Mouse (Mus musculus) MEL (cell line): Measurements from ENCODE around the gene Trib3. TPM values are rescaled to one million over a fixed set of nuclear protein-coding genes. Genes with fewer than 3 reads are reported as not detected.

ENCODE experiments used
- DNase-seq: peaks from one replicate; pipeline ENCODE4 v3.0.0; 2011; ENCODE audit warnings: low read depth, low spot score
- H3K27ac ChIP-seq: 2 replicates; pipeline ENCODE4 v1.5.1; 2012; ENCODE audit warnings: low read depth, mild to moderate bottlenecking, control low read depth, low read length, moderate library complexity; ENCODE audit not compliant: control insufficient read depth
- H3K27me3 ChIP-seq, 2 experiments: fragments of 150-350 bp in 1 of 2; sonication (generic) in 1 of 2; 2 replicates each; pipeline ENCODE4 v1.6.1; 2012; ENCODE audit warnings: low read length in 2 of 2, mild to moderate bottlenecking in 2 of 2, improper control_type of control experiment in 1 of 2, moderate library complexity in 1 of 2; ENCODE audit not compliant: insufficient read depth in 2 of 2, control insufficient read depth in 1 of 2
- H3K36me3 ChIP-seq, 2 experiments: 2 replicates each; pipeline ENCODE4 v1.6.1; 2012 to 2014; ENCODE audit warnings: low read length in 2 of 2, improper control_type of control experiment in 1 of 2, inconsistent platforms in 1 of 2, mild to moderate bottlenecking in 1 of 2; ENCODE audit not compliant: insufficient read depth in 2 of 2, control insufficient read depth in 1 of 2
- H3K4me1 ChIP-seq, 2 experiments: fragments of 150-350 bp in 1 of 2; sonication (generic) in 1 of 2; 2 replicates each; pipeline ENCODE4 v1.6.1; 2012; ENCODE audit warnings: low read length in 2 of 2, improper control_type of control experiment in 1 of 2, mild to moderate bottlenecking in 1 of 2; ENCODE audit not compliant: insufficient read depth in 2 of 2, control insufficient read depth in 1 of 2
- H3K4me3 ChIP-seq, 2 experiments: fragments of 150-350 bp in 1 of 2; sonication (generic) in 1 of 2; 2 replicates each; pipeline ENCODE4 v1.5.1; 2012; ENCODE audit warnings: low read depth in 2 of 2, low read length in 2 of 2, mild to moderate bottlenecking in 2 of 2, moderate library complexity in 2 of 2, control low read depth in 1 of 2, improper control_type of control experiment in 1 of 2; ENCODE audit not compliant: control insufficient read depth in 1 of 2, insufficient read depth in 1 of 2
- H3K79me2 ChIP-seq: 2 replicates; pipeline ENCODE4 v1.6.1; 2012; ENCODE audit warnings: mild to moderate bottlenecking, low read length, moderate library complexity; ENCODE audit not compliant: control insufficient read depth, poor library complexity, insufficient read depth
- H3K9ac ChIP-seq: 2 replicates; pipeline ENCODE4 v1.6.1; 2012; ENCODE audit warnings: low read depth, mild to moderate bottlenecking, control low read depth, low read length, moderate library complexity; ENCODE audit not compliant: control insufficient read depth, poor library complexity, severe bottlenecking
- H3K9me3 ChIP-seq: fragments of 150-350 bp; sonication (generic); replicated peaks from 2 replicates; pipeline ENCODE4 v1.6.1; 2012; ENCODE audit warnings: mild to moderate bottlenecking, low read length, improper control_type of control experiment, moderate library complexity; ENCODE audit not compliant: insufficient read depth
- E2F4 ChIP-seq: IDR thresholded peaks from 2 replicates; pipeline ENCODE4 v1.6.1; 2011; ENCODE audit warnings: low read depth, low read length, improper control_type of control experiment, borderline replicate concordance
- ELF1 ChIP-seq: IDR thresholded peaks from 2 replicates; pipeline ENCODE4 v1.6.1; 2014; ENCODE audit warnings: low read depth, mild to moderate bottlenecking, inconsistent platforms, low read length, improper control_type of control experiment, moderate library complexity
- EP300 ChIP-seq, 2 experiments: IDR thresholded peaks; 2 replicates each; pipeline ENCODE4 v1.6.1; 2011; ENCODE audit warnings: improper control_type of control experiment in 2 of 2, low read length in 2 of 2, low read depth in 1 of 2, mild to moderate bottlenecking in 1 of 2
- ETS1 ChIP-seq: IDR thresholded peaks from 2 replicates; pipeline ENCODE4 v1.6.1; 2012; ENCODE audit warnings: low read depth, mild to moderate bottlenecking, inconsistent platforms, low read length, improper control_type of control experiment, moderate library complexity
- GABPA ChIP-seq: IDR thresholded peaks from 2 replicates; pipeline ENCODE4 v1.6.1; 2012; ENCODE audit warnings: low read depth, mild to moderate bottlenecking, inconsistent platforms, low read length, improper control_type of control experiment, moderate library complexity
- GATA1 ChIP-seq: IDR thresholded peaks from 2 replicates; pipeline ENCODE4 v1.6.1; 2011; ENCODE audit warnings: low read depth, low read length, improper control_type of control experiment
- HCFC1 ChIP-seq: IDR thresholded peaks from 2 replicates; pipeline ENCODE4 v1.6.1; 2012; ENCODE audit warnings: low read depth, mild to moderate bottlenecking, inconsistent platforms, low read length, improper control_type of control experiment, moderate library complexity
- MAFK ChIP-seq: IDR thresholded peaks from 2 replicates; pipeline ENCODE4 v1.6.1; 2011; ENCODE audit warnings: low read depth, mild to moderate bottlenecking, low read length, improper control_type of control experiment, borderline replicate concordance
- MAX ChIP-seq: IDR thresholded peaks from 2 replicates; pipeline ENCODE4 v1.6.1; 2011; ENCODE audit warnings: low read length, improper control_type of control experiment
- MAZ ChIP-seq: IDR thresholded peaks from 2 replicates; pipeline ENCODE4 v1.6.1; 2012; ENCODE audit warnings: low read depth, mild to moderate bottlenecking, inconsistent platforms, low read length, improper control_type of control experiment
- MXI1 ChIP-seq: IDR thresholded peaks from 2 replicates; pipeline ENCODE4 v1.6.1; 2011; ENCODE audit warnings: mild to moderate bottlenecking, low read depth, low read length, improper control_type of control experiment
- MYB ChIP-seq: IDR thresholded peaks from 2 replicates; pipeline ENCODE4 v1.6.1; 2011; ENCODE audit warnings: mild to moderate bottlenecking, low read depth, low read length, improper control_type of control experiment
- MYC ChIP-seq: IDR thresholded peaks from 2 replicates; pipeline ENCODE4 v1.6.1; 2011; ENCODE audit warnings: low read depth, mild to moderate bottlenecking, low read length, improper control_type of control experiment, moderate library complexity
- NRF1 ChIP-seq: IDR thresholded peaks from 2 replicates; pipeline ENCODE4 v1.6.1; 2014; ENCODE audit warnings: low read depth, mild to moderate bottlenecking, inconsistent platforms, low read length, improper control_type of control experiment, moderate library complexity; ENCODE audit not compliant: poor library complexity, insufficient read depth, severe bottlenecking
- POLR2AphosphoS2 ChIP-seq: IDR thresholded peaks from 2 replicates; pipeline ENCODE4 v1.6.1; 2011; ENCODE audit warnings: low read length, improper control_type of control experiment
- POLR2AphosphoS5 ChIP-seq: IDR thresholded peaks from 2 replicates; pipeline ENCODE4 v1.6.1; 2012; ENCODE audit warnings: low read depth, borderline replicate concordance, mild to moderate bottlenecking, inconsistent platforms, low read length, moderate library complexity, mixed read lengths
- RCOR1 ChIP-seq: IDR thresholded peaks from 2 replicates; pipeline ENCODE4 v1.6.1; 2012; ENCODE audit warnings: low read depth, mild to moderate bottlenecking, inconsistent platforms, low read length, improper control_type of control experiment
- TCF12 ChIP-seq: IDR thresholded peaks from 2 replicates; pipeline ENCODE4 v1.6.1; 2014; ENCODE audit warnings: low read depth, mild to moderate bottlenecking, inconsistent platforms, low read length, improper control_type of control experiment, moderate library complexity
- UBTF ChIP-seq: IDR thresholded peaks from 2 replicates; pipeline ENCODE4 v1.6.1; 2012; ENCODE audit warnings: low read depth, mild to moderate bottlenecking, inconsistent platforms, low read length, improper control_type of control experiment, moderate library complexity, borderline replicate concordance; ENCODE audit not compliant: insufficient read depth
- ZC3H11A ChIP-seq: IDR thresholded peaks from 2 replicates; pipeline ENCODE4 v1.6.1; 2012; ENCODE audit warnings: low read depth, mild to moderate bottlenecking, inconsistent platforms, low read length, improper control_type of control experiment
- ZKSCAN1 ChIP-seq: IDR thresholded peaks from 2 replicates; pipeline ENCODE4 v1.6.1; 2012; ENCODE audit warnings: low read depth, mild to moderate bottlenecking, inconsistent platforms, low read length, improper control_type of control experiment, moderate library complexity
- ZMIZ1 ChIP-seq: IDR thresholded peaks from 2 replicates; pipeline ENCODE4 v1.6.1; 2012; ENCODE audit warnings: low read depth, mild to moderate bottlenecking, inconsistent platforms, low read length, improper control_type of control experiment, moderate library complexity
- polyA plus RNA-seq, 2 experiments: library from polyadenylated mRNA; stranded (reverse) in 1 of 2; unstranded in 1 of 2; fragments of >175 nt in 1 of 2; fragments of >200 nt in 1 of 2; gene quantifications; 2 replicates each; pipeline versions ENCODE4 v1.2.1 to v1.2.4; 2012; ENCODE audit warnings: low replicate concordance in 2 of 2, low read depth in 1 of 2; ENCODE audit not compliant: insufficient read length in 2 of 2, insufficient read depth in 1 of 2, missing spikeins in 1 of 2
- total RNA-seq: library from RNA; depleted of rRNA; stranded (reverse); fragments of 300-350 nt; gene quantifications from 2 replicates; pipeline ENCODE4 v1.2.3, GENCODE M21; 2012

Gene Trib3
- total and polyA plus RNA-seq, 3 experiments: 6.1 to 34.9 TPM; not detected in 1

DNA sequence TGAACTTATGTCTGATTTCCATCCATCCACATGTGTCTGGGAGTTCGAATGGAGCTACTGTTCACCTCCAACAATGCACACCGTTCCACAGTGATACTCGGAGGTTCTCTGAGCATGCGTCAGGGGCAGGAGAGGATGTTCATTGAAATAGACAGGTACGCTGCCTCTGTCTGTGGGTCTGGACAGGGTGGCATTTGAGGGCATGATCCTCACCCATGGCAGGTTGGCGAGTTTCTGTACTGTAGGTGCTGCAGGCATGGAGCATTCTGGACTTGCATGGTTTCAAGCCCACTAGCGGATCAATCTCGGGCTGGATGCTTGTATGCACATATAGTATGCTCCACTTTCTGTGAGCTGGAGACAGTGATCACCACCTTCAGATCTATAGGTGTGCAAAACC is 17.4 kb upstream of the Trib3 start:
- DNase-seq: no peak
- no peaks in the 10 kb centered on the region for H3K9me3 ChIP-seq
- H3K4me3 ChIP-seq: no peak overlapping the region
- no peak overlapping the region for H3K27ac ChIP-seq
- H3K9ac ChIP-seq: no peak overlapping the region
- TF ChIP-seq MAZ (no peak), UBTF (no peak), ZMIZ1 (no peak), ELF1 (no peak), GABPA (no peak), RCOR1 (no peak), MAFK (no peak), E2F4 (no peak), POLR2AphosphoS5 (no peak), ETS1 (no peak), MAX (no peak), TCF12 (no peak), POLR2AphosphoS2 (no peak)
- no peaks in the 10 kb centered on the region for H3K79me2 ChIP-seq
- H3K36me3 ChIP-seq: no peaks in the 10 kb centered on the region
- no peaks in the 10 kb centered on the region for H3K27me3 ChIP-seq
- H3K4me1 ChIP-seq: peaks cover 0 to 4% of the 10 kb centered on the region in 2 experiments; a peak in 3 of 4 replicates

DNA sequence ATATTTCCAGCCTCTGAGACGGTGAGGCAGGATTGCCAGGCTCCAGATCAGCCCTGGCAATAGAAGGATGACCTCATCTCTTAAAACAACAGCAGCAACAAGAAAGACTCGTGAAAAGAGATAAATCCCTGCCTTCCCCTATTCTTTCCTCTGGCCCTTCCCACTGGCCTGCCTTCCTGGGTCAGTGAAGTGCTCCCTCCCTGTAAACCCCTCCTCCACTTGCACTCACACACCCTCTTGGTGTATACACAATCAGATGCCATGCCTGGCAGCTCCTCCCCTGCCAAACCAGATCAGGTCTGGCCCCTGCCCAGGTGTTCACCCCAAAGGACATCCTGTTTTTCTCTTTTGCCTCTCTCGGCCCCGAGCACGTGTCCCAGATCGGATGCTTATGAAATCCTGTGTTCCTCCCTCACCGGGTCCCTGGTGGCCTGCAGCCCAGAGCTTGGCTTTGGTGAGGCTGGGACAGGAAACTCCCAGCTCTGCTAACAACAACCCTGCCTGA is 16.5 kb upstream of the Trib3 start:
- Histone ChIP-seq H3K27me3 (no peaks in the 10 kb centered on the region), H3K27ac (no peak overlapping the region), H3K79me2 (no peaks in the 10 kb centered on the region)
- DNase-seq: no peak
- no peak for TF ChIP-seq MAFK
- no peak for TF ChIP-seq MYB
- TF ChIP-seq GATA1: no peak
- no peak for TF ChIP-seq MAX
- no peak for TF ChIP-seq MYC
- TF ChIP-seq MAZ: no peak
- no peak for TF ChIP-seq ZMIZ1
- TF ChIP-seq HCFC1: no peak
- TF ChIP-seq NRF1: no peak
- TF ChIP-seq ZKSCAN1: no peak
- no peak for TF ChIP-seq MXI1
- no peak for TF ChIP-seq EP300 (IDR thresholded peaks at IDR 0.05; ENCODE audit: low read depth in 1 of 2, low read length in 2 of 2)
- no peak for TF ChIP-seq POLR2AphosphoS5
- TF ChIP-seq ZC3H11A: no peak
- TF ChIP-seq, all 39 proteins: peak for 0
- Histone ChIP-seq H3K9ac (no peak overlapping the region), H3K4me3 (no peak overlapping the region), H3K36me3 (no peaks in the 10 kb centered on the region), H3K9me3 (no peaks in the 10 kb centered on the region), H3K4me1 (peaks cover 1 to 4% of the 10 kb centered on the region in 2 experiments; a peak in 3 of 4 replicates)
